Mouse (Mus musculus) ovary, postnatal 14 days (tissue): ENCODE measurements around the gene Rnf227.
A peak's percentile ranks its signal among the peaks of the same experiment; 100 is the strongest.

ENCODE experiments used
- DNase-seq: peaks from one replicate; pipeline ENCODE4 v3.0.0; 2022; ENCODE audit warnings: low spot score

Gene Rnf227

DNA sequence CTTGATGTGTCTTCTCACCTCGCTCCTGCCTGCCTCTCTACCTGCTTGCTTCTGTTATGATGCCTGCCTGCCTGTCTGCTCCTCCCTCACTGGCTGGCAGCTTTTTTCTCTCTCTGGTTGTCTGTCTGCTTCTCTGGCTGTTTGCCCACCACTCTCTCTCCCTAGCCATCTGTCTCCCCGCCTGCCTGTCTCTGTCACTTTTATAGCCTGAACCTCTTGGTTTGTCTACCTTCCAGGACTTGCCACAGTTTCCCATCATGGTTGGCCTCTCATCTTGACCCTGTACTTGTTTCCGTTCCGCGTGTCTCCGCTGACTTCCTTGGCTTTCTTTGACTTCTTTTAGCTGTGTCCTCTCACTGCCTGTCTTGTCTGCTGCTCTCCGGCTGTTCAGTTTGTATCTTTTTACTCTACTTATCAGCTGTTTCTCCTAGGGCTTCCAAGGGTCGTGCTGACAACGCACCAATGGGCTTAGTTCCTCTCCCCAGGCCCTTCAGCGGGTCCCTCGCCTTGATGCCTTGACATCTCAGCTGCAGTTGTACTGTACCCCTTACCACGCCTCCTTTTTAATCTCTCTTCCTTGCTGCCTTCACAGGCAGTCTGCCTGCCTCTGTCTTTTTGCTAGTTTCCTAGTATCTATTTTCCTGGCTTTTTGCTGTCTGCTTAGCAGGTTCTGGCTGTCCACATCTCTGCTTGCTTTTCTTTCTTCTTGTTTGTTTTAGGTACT is 32.0 kb downstream of the Rnf227 start:
- DNase-seq: no peak

DNA sequence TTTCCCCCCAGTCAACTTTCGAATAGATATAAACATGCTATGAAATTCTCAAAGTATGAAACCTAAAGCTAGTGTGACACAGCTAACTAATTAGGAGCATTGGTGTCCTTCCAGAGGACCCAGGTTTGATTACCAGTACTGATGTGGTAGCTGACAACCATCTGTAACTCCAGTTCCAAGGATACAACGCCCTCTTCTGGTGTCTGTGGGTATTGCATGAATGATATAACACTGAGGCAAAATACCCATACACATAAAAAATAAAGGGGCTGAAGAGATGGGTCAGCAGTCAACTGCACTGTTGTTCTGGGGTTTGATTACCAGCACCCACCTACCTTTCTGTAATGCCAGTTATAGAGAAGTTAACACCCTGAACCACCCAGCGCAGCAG is 32.5 kb downstream of the Rnf227 start:
- peak; percentile 16 for DNase-seq

DNA sequence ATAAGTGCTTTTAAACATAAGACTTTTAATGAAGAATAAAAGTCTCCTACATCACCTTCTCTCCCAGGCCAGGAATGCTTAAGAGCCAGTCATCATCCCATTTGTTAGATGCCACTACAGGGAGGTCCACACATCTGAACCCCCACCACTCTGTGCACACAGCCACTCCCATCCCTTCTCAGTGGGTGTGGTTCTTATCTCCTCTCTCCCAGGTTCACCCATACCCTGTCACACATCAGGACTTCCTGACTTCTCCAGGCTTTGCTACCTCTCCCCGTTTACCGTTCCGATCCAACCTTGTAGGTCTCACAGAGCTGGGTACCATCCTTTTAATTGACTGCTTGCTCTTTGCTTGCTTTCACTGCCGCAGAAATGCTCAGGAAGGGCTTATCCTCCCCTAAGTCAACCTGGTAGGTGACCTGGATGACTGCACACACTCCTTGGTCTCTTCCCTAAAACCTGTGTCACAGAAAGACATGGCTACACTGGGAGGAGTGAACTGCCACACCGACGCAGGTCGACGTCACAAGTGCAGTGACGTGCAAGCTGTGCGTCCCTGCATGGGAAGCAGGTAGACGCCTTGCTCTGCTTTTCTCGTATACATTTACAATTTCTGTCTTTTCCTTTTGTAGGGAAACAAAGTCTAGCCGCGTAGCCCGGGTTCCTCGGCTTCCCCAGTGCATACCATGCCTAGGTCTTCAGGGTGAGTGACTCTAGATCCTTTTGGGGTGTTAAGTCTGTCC is 33.1 kb downstream of the Rnf227 start:
- no peak for DNase-seq

DNA sequence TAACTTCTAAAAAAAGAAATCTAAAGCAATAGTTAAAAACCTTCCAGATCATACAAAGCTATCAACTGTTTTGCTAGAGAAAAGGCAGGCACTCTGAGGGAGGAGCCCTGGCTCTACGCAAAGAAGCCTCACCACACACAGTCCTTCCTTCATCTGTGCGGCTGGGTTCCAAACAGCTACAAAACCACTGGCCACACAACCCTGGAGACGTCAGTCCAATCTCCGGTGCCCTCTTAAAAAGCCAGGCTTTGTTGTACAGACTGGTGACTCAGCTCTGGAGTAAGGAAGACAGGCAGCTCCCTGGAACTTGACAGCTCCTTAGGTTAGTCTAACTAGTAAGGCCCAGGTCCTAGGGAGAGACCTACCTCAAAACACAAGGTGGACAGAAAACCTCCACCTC is 35.4 kb downstream of the Rnf227 start:
- DNase-seq: no peak

DNA sequence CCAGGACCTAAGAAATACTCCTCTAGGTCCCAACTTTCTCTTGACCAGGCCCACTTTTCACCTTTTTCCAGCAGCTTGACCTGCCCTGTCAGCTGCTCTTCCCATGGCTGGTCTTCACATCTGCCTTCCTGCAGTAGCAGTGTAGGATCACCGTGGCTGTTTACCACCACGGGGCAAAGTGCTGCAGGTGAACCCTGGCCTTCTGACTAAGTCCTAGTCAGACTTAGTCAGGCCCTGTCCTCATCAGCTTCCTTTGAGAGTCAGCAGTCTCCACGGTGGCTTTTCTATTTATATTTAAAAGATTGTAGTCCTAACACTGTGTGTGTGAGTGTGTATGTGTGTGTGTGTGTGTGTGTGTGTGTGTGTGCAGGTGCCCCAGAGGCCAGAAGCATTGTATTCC is 37.5 kb downstream of the Rnf227 start:
- DNase-seq: no peak

DNA sequence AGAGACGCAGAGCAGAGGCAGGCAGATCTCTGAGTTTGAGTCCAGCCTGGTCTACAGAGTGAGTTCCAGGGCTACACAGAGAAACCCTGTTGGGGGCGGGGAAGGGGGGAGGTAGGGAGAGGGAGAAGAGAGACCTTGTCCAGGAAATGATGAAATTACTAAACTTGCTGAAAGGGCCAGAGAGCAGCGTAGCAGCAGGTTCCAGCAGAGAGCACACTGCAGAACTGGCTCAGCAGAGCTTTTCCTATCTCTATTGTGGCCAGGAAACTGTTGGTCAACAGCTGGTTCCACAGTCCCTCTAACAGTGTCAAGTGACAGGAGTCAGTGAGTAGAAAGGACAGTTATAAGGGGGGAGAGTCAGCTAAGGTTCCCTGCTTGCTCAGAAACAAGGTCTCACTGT is 39.3 kb downstream of the Rnf227 start:
- no peak for DNase-seq

DNA sequence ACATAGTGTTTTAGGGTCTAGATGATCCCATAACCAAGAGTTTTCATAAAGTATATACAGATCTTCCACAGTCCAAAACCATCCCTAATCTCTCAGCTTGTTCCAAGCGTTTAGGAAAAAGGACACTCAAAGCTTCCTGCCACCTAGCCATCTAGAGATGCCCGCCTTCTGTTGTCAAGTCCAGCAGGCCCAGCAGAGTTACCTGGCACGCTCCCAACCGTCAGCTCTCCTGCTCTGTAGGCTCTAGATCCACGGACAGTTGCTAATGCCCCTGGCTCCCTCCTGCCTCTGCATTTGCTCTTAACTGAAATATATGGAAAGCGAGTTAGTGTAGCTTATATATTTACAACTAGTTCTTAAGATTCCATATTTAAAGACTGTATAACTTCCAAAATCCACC is 41.1 kb downstream of the Rnf227 start:
- DNase-seq: no peak

DNA sequence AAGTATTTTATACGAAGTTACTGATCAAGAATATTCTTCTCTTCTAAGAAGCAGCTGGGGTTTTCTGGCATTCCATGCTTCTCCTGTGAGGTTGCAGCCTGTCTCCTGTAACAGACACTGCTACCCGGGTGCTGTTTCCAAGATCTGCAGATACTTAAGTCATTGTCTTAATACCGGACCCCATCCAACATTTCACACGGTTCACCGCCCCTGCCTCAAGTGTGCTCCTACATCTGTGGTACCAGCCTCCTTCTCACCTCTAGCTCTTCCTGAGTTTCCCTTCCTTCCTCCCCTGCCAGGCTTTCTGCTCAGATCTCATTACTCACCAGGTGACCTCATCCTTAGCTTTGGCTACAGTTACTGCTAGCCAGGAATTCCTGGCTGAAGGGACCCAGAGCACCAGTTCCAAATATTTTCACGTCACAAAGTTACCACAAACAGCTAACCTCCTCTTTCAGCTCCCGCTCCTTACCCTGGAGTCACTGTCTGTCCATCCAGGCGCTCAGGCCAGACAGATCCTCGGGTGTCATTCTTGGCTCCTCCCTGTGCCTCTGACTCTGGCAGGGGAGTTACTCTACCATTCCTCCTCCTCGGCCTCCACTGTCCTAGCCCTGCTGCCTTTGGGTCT is 42.3 kb downstream of the Rnf227 start:
- no peak for DNase-seq

DNA sequence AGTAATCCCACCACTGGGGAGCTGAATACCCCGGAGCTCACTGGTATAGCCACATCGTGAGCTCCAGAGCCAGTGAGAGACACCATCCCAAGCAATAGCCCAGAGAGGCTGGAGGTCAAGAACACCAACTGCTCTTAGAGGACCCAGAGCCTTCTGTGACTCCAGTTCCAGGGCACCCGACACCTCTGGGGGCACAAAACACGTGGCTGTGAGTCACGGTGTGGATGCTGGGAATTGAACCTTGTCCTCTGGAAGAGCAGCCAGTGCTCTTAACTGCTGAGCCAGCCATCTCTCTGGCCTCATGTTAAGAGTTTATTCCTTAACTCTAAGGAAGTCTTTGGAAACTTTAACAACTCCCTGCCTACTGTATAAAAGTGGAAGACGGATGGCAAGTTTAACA is 44.7 kb downstream of the Rnf227 start:
- no peak for DNase-seq

DNA sequence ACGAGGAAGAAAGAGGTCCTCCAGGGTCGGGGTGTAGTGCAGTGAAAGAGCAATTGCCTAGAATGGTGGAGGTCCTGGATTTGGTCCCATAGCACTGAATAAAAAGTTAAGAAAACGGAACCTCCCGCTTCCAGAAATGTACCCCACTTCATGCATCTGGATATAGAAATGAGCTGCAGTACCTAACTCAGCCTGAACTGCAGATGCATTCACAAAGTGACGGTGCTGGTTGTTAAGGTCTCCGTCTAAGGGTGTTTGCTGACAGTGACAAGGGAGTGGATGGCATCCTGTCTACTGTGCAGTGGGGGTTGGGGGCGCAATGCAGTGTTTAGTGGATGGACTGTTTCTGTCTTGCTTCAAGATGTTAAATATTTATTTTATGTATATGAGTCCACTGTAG is 46.5 kb downstream of the Rnf227 start:
- no peak for DNase-seq

DNA sequence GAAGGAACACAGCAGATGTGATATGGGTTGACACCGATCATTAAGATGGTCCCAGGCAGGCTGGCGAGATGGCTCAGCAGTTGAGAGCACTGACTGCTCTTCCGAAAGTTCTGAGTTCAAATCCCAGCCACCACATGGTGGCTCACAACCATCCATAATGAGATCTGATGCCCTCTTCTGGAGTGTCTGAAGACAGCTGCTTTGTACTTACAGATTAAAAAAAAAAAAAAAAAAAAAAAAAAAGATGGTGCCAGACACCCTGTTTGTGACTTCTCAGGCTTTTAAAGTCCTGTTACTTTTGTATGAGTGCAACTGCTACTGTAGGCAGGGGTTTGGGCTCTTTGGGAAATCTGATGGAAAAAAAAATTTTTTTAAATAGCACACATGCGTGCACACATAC is 48.4 kb downstream of the Rnf227 start:
- DNase-seq: no peak

DNA sequence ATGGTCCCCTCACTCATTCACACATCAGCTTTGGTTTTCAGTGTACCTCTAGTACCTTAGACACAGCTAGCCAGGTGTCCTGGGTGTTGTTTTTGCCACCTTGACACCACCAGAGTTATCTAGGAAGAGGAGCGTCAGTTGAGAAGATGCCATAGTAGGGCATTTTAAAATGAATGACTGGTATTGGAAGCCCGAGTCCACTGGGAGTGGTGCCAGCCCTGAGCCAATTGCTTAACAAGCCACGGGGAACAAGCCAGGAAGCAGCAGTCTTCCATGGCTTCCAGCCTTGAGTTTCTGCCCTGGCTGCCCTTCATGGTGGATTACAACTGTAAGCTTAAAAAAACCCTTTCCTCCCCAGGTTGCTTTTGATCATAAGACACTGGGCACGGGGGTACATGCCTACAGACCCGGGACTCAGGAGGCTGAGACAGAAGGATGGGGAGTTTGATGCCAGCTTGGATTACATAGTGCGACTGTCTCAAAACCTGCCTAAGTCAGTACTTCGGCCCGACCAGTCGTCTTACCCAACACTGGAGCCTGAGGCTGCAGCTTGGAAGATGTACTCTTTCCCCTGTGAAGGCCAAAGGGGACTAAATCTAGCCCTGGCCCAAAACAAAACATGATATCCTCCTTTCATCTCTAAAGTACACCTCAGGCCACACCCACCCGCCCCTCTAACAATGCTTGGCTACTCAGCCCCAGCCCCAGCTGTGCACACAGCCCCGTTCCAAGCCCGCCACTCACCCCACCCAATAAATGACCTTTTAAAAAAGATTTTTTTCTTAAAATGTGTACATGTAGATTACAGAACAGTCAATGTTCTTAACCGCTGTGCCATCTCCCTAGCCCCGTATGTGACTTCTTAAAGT is 49.5 kb downstream of the Rnf227 start:
- peak; percentile 47 for DNase-seq

DNA sequence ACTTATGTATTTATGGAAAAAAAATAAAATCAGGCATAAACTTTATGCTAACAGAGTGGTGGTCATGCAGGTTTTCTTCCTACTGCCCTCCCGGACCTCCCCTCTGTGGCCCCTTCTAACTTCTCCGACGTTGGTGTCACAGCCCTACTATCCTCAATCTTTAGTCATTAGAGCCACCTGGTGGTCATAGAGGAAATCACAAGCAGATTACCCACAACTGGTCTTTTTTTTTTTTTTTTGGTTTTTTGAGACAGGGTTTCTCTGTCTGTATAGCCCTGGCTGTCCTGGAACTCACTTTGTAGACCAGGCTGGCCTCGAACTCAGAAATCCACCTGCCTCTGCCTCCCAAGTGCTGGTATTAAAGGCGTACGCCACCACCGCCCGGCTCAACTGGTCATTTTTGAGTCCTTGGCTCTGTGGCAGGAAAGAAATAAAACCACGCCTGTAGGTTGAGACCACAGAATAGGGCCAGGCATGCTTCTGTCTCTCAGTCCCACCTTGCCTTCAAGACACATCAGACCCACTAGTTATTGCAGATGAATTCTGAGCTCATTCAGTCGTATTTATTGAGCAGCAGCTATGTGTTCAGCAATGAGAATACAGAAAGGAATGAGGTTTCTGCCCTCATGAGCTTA is 50.3 kb downstream of the Rnf227 start:
- peak; percentile 74 for DNase-seq
